Mouse (Mus musculus) neural tube, embryonic 11.5 days (tissue): ENCODE measurements around the gene Rnf41. TPM values are rescaled to one million over a fixed set of nuclear protein-coding genes. Genes with fewer than 3 reads are reported as not detected.

Experiments
- ATAC-seq: fragments of 200-750 bp; cut with Nextera tagmentation; 2 replicates; pipeline ENCODE4 v1.8.0; 2017; ENCODE audit warnings: moderate number of reproducible peaks, mild to moderate bottlenecking, moderate TSS enrichment, moderate library complexity; ENCODE audit not compliant: insufficient read depth, low FRiP score, low TSS enrichment
- DNase-seq: peaks from one replicate; pipeline ENCODE4 v3.0.0-alpha.2; 2015; ENCODE audit warnings: low spot score
- H3K27ac ChIP-seq: fragments of 300-500 bp; sonication (generic); 2 replicates; pipeline ENCODE4 v1.5.1; 2014; ENCODE audit warnings: low read depth, mild to moderate bottlenecking, low read length
- H3K27me3 ChIP-seq: fragments of 300-500 bp; sonication (generic); 2 replicates; pipeline ENCODE4 v1.6.1; 2014; ENCODE audit warnings: mild to moderate bottlenecking, low read length, mixed read lengths; ENCODE audit not compliant: control insufficient read depth, insufficient read depth
- H3K36me3 ChIP-seq: fragments of 300-500 bp; sonication (generic); 2 replicates; pipeline ENCODE4 v1.6.1; 2014; ENCODE audit warnings: mild to moderate bottlenecking, low read length, moderate library complexity, mixed read lengths; ENCODE audit not compliant: control insufficient read depth, insufficient read depth
- H3K4me1 ChIP-seq: fragments of 300-500 bp; sonication (generic); 2 replicates; pipeline ENCODE4 v1.6.1; 2014; ENCODE audit warnings: low read length, mixed read lengths; ENCODE audit not compliant: control insufficient read depth, insufficient read depth
- H3K4me2 ChIP-seq: fragments of 300-500 bp; sonication (generic); 2 replicates; pipeline ENCODE4 v1.6.1; 2014; ENCODE audit warnings: low read depth, mild to moderate bottlenecking, moderate library complexity
- H3K4me3 ChIP-seq: fragments of 300-500 bp; sonication (generic); 2 replicates; pipeline ENCODE4 v1.5.1; 2014; ENCODE audit warnings: low read depth, low read length
- H3K9ac ChIP-seq: fragments of 300-500 bp; sonication (generic); 2 replicates; pipeline ENCODE4 v1.6.1; 2014; ENCODE audit warnings: mild to moderate bottlenecking, low read length
- H3K9me3 ChIP-seq: fragments of 300-500 bp; sonication (generic); 2 replicates; pipeline ENCODE4 v1.6.1; 2016; ENCODE audit warnings: low read length; ENCODE audit not compliant: control insufficient read depth
- WGBS: fragments of 180-500 bp; shearing (Covaris S2); extraction: QIAGEN DNeasy Blood & Tissue Kit; methylation state at CpG from one replicate; pipeline ENCODE4 v1.1.7; 2014; 5-methylcytosine and 5-hydroxymethylcytosine counted together
- polyA plus RNA-seq: library from polyadenylated mRNA; unstranded; fragments of >200 nt; fragmentation: Nextera tagmentation; extraction: Ambion mirVana; gene quantifications from 2 replicates; pipeline ENCODE4 v1.2.1, GENCODE M21; 2014

Rnf41 gene
- polyA plus RNA-seq, 1 experiment from 2014 or later = 46.8 TPM

DNA sequence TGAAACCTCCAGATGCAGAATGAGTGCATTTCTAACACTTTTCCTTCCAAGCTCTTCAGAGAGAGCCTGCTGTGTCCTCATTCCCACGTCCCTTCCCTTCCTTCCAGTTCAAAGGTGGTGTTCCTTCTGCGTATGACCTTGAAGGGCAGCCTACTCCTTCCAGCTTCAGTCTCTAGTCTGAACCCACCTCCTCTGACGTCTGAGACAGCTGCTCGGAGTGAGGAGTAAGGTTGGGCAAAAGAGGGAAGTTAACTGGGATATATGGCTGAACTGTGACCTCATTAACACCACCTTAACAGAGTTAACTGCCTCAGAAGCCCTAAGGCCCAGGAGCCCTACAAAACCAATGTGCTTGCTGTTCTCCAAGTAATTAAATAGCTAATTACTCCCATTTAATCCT lies 40.9 kb upstream of the Rnf41 start:
- H3K9me3 ChIP-seq = no peaks in the 10 kb centered on the region
- H3K36me3 ChIP-seq = no peaks in the 10 kb centered on the region
- no peak overlapping the region for H3K4me2 ChIP-seq
- H3K27ac ChIP-seq = no peak overlapping the region
- ATAC-seq = no peak
- H3K4me1 ChIP-seq = no peaks in the 10 kb centered on the region
- WGBS = 47% methylated on average over 4 of the region's 4 CpGs
- no peak for DNase-seq
- no peaks in the 10 kb centered on the region for H3K27me3 ChIP-seq
- no peak overlapping the region for H3K4me3 ChIP-seq
- no peak overlapping the region for H3K9ac ChIP-seq

DNA sequence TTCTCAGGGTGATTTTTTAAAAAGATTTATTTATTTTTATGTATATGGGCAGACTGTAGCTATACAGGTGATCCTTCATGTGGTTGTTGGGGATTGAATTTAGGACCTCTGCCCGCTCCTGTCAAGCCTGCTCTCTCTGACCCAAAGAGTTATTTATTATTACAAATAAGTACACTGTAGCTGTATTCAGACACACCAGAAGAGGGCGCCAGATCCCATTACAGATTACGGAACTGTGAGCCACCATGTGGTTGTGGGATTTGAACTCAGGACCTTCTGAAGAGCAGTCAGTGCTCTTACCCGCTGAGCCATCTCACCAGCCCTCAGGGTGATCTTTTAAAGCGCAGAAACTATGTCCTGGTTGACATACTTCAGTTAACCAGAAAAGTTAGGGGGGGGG lies 39.3 kb upstream of the Rnf41 start:
- H3K9ac ChIP-seq = no peak overlapping the region
- no peaks in the 10 kb centered on the region for H3K27me3 ChIP-seq
- H3K4me2 ChIP-seq = no peak overlapping the region
- no peaks in the 10 kb centered on the region for H3K4me1 ChIP-seq
- no peak overlapping the region for H3K4me3 ChIP-seq
- H3K27ac ChIP-seq = no peak overlapping the region
- DNase-seq = no peak
- WGBS = 80% methylated on average over 5 of the region's 5 CpGs
- H3K9me3 ChIP-seq = no peaks in the 10 kb centered on the region
- ATAC-seq = no peak
- H3K36me3 ChIP-seq = no peaks in the 10 kb centered on the region

DNA sequence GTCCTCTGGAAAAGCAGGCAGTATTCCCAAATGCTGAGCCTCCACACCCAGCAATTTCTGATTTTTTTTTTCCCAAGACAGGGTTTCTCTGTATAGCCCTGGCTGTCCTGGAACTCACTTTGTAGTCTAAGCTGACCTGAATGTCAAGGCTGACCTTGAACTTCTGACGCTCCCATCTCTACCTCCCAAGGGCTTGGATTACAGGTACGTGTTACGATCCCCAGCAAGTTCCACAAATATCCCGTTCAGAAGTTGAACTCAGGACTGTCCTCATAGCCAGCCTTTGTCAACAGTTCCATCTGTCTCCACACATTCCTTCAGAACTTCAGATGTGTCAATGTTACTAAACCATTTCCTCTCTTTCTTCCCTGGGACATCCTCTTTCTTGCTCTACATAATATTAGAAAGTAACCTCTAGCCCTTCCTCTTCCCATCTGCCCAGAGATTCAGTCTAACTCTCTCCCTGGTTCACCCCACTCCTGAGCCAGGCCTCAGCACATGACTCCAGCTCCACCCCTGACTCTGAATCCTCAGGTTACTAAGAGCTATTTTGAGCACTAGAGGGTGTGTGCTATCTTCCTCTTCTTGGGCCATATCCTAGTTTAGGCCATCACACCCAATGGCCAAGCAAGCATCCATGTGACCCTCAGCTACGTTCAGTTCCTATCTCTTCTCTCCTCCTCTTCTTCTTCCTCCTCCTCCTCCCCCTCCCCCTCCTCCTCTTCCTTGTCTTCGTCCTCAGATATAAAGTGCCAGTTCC lies 38.3 kb upstream of the Rnf41 start:
- Histone ChIP-seq H3K9me3 (no peaks in the 10 kb centered on the region), H3K36me3 (no peaks in the 10 kb centered on the region), H3K27ac (no peak overlapping the region), H3K4me2 (no peak overlapping the region), H3K4me1 (peaks cover 3% of the 10 kb centered on the region), H3K9ac (no peak overlapping the region), H3K27me3 (no peaks in the 10 kb centered on the region), H3K4me3 (no peak overlapping the region)
- DNase-seq (no peak), ATAC-seq (no peak)
- WGBS = 81% methylated on average over 6 of the region's 6 CpGs

DNA sequence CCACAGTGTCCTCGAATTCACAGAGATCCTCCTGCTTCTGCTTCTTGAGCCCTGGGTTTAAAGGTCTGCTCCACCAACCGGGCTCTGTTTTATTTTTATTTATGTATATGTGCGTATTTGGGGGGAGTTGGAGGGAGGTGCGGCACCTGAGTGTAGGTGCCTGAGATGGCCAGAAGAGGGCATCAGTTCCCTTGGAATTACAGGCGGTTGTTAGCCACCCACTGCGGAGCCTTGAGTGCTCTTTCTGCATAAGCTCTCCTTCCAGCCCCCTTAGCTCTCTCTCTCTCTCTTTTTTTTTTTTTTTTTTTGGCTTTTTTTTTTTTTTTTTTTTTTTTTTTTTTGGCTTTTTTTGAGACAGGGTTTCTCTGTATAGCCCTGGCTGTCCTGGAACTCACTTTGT lies 37.1 kb upstream of the Rnf41 start:
- Histone ChIP-seq H3K9ac (no peak overlapping the region), H3K27ac (no peak overlapping the region), H3K27me3 (no peaks in the 10 kb centered on the region), H3K4me3 (no peak overlapping the region), H3K9me3 (no peaks in the 10 kb centered on the region), H3K4me2 (no peak overlapping the region), H3K4me1 (peaks cover 10% of the 10 kb centered on the region), H3K36me3 (peaks cover 6% of the 10 kb centered on the region)
- ATAC-seq (no peak), DNase-seq (no peak)
- 77% methylated on average over 6 of the region's 6 CpGs for WGBS

DNA sequence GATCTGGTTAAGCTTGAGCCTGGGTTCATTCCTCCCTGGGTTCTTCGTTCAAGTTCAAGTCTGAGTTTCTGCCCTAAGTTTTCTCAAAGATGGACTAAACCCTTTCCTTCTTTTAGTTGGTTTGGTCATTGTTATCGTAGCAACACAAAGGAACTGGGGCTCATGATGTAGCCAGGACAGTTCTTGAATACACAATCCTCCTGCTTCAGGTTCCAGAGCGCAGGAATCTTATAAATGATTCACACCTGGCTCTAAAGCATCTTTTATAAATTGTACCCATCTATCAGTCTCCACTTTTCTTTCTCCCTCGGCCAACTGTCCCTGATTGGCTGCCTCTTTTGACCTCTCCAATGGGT lies 35.4 kb upstream of the Rnf41 start:
- peak overlapping the region; percentile 90; the same call in 1 of the 2 replicates for H3K27ac ChIP-seq
- ATAC-seq (no peak), DNase-seq (no peak)
- H3K9ac ChIP-seq = peak overlapping the region; percentile 98
- H3K4me3 ChIP-seq = peak overlapping the region; percentile 99
- H3K4me2 ChIP-seq = peak overlapping the region; percentile 79
- H3K27me3 ChIP-seq = no peaks in the 10 kb centered on the region
- H3K36me3 ChIP-seq = peaks cover 11% of the 10 kb centered on the region
- no peaks in the 10 kb centered on the region for H3K9me3 ChIP-seq
- WGBS = 46% methylated on average over 4 of the region's 4 CpGs
- peaks cover 10% of the 10 kb centered on the region for H3K4me1 ChIP-seq

DNA sequence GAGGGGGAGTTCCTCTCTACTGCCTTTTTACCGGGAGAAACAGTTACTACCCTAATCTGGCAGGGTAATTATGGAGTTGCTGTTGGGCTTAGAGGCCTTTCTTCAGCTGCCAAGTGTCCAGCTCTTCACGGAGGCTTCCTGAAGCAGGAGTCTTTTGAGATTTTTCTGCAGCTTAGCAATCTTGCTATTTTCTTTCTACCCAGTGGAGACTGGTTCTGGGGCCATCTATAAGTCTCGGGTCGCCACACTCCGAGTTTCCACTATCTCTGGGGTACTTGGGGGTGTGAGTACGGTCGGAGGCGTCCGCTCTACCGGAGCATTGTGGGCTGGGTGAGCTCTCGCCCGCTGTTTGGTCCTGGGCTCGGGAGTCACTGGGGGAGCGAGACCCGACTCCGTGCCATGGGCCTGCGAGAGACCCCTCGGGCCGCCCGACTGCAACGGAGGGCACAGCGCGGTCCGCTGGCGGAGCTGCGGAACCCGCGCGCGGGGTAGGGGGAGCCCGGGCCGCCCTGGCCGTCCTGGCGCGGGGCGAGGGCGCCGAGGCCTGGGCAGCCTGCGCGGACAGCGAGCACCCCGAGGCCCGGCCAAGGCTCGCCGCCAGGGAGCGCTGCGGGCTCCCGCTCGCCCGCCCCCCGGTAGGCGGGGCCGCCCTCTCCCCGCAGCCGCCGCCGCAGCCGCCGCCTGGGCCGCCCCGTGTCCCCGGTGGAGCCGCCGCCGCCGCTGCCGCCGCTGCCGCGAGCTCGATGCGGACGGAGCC lies 34.8 kb upstream of the Rnf41 start, which contains the start of gene Ankrd52:
Ankrd52 (plus strand) TSS at position 661 of the 757 bp plus-strand sequence.
- DNase-seq = peak; percentile 89
- ATAC-seq = peak; percentile 91
- peaks cover 14% of the 10 kb centered on the region for H3K36me3 ChIP-seq
- under 1% methylated on average over 36 of the region's 73 CpGs for WGBS
- H3K4me1 ChIP-seq = peaks cover 10% of the 10 kb centered on the region
- peak within 1 kb of the TSS; percentile 90 for H3K27ac ChIP-seq
- no peaks in the 10 kb centered on the region for H3K9me3 ChIP-seq
- H3K27me3 ChIP-seq = no peaks in the 10 kb centered on the region
- H3K4me3 ChIP-seq = peak within 1 kb of the TSS; percentile 99
- peak within 1 kb of the TSS; percentile 98 for H3K9ac ChIP-seq
- peak within 1 kb of the TSS; percentile 79 for H3K4me2 ChIP-seq

DNA sequence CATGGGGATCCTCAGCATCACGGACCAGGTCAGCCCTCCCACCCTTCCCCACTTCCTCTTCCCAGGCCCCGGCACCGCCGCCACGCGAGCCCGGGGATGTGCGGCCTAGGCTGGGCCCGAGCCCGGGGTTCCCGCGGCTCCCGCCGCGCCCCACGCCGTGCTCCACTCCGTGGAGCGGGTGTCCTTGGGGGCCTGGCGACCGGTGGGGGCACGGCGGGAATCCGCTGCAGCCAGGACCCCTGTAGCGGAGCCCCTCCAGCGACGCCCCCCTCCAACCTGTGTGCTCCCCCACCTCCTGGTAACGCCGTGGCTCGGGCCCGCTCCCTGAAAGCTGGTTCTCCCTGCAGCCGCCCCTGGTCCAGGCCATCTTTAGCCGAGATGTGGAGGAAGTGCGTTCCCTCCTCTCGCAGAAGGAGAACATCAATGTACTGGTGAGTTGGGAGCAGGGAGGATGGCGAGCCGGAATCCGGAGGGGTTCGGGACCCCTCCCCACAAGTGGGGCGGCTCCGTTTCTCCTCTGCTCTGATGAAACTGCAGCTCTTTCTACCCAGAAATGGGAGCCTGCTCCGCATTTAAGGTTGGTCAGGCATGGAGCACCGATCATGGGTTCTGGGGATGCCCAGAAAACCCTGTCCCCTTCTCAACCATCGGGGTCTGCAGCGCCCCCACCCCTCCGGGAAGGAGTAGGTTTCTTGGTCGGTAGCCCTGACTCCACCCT lies 34.1 kb upstream of the Rnf41 start:
- peak; percentile 74 for DNase-seq
- WGBS = under 1% methylated on average over 46 of the region's 47 CpGs
- peak overlapping the region; percentile 99 for H3K4me3 ChIP-seq
- peak; percentile 84 for ATAC-seq
- no peaks in the 10 kb centered on the region for H3K27me3 ChIP-seq
- H3K9me3 ChIP-seq = no peaks in the 10 kb centered on the region
- peak overlapping the region; percentile 90 for H3K27ac ChIP-seq
- peak overlapping the region; percentile 98 for H3K9ac ChIP-seq
- peaks cover 10% of the 10 kb centered on the region for H3K4me1 ChIP-seq
- peak overlapping the region; percentile 79 for H3K4me2 ChIP-seq
- H3K36me3 ChIP-seq = peaks cover 21% of the 10 kb centered on the region

DNA sequence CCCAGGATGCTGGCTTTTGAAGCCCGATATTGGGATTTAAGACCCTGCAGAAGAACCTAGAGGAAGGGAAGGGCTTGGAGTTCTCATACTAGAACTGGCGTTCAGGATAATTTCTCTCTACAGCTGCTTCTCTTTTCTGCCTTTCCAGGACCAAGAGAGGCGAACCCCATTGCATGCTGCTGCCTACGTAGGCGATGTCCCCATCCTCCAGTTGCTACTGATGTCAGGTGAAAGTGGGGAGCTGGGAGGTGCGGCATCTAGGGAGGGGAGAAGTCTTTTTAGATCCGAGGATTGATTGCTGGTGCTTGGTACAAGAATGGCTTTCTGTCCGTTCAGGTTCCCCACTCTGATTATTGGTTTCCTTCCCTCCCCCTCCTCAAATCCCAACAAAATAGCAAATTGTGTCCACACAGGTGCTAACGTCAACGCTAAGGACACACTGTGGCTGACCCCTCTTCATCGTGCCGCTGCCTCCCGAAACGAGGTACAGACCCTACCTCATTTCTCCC lies 33.5 kb upstream of the Rnf41 start:
- peak overlapping the region; percentile 79 for H3K4me2 ChIP-seq
- no peak for DNase-seq
- peak overlapping the region; percentile 98 for H3K9ac ChIP-seq
- H3K4me1 ChIP-seq = peaks cover 10% of the 10 kb centered on the region
- ATAC-seq = no peak
- H3K4me3 ChIP-seq = peak overlapping the region; percentile 99
- 59% methylated on average over 14 of the region's 14 CpGs for WGBS
- no peaks in the 10 kb centered on the region for H3K9me3 ChIP-seq
- H3K27ac ChIP-seq = no peak overlapping the region
- no peaks in the 10 kb centered on the region for H3K27me3 ChIP-seq
- H3K36me3 ChIP-seq = peaks cover 27% of the 10 kb centered on the region
